Comparison of ENCODE assay signal across 13 mouse cellular contexts in genomic region chr16:94065728-94066674, GRCm38 (mm10). TPM values are rescaled to one million over a fixed set of nuclear protein-coding genes. Genes with fewer than 3 reads are reported as not detected.
A peak's percentile ranks its signal among the peaks of the same experiment; 100 is the strongest.
DNase-seq lines count a peak whose midpoint lies in the region; ATAC-seq and TF ChIP-seq lines count a peak whose summit lies in the region.
"Had no signal": no experiment of that assay in that cellular context is flagged by ENCODE, and none has a peak within 500 bp of the region (broad histone marks: within the 10 kb centered on the region; RNA-seq: fewer than 3 reads in every experiment).

No protein-coding gene starts in this region.

- TF ChIP-seq POLR2A in ES-Bruce4 (IDR thresholded peaks at IDR 0.05; ENCODE audit: insufficient read depth, low read length) = peak; percentile 68

- H3K4me2 ChIP-seq in hindbrain, embryonic 13.5 days = no peak overlapping the region
- peak overlapping the region; percentile 16; the same call in 1 of the 2 replicates for H3K4me2 ChIP-seq in embryonic facial prominence, embryonic 12.5 days (replicated peaks)
- H3K4me2 ChIP-seq in liver, postnatal 0 days (ENCODE audit: low read depth, low read length) = no peak overlapping the region

- no peaks in the 10 kb centered on the region for H3K36me3 ChIP-seq in hindbrain, embryonic 10.5 days
- no peaks in the 10 kb centered on the region for H3K36me3 ChIP-seq in hindbrain, embryonic 13.5 days
- H3K36me3 ChIP-seq in ES-Bruce4 (ENCODE audit: control insufficient read depth, insufficient read depth, low read length, poor library complexity, severe bottlenecking) = no peaks in the 10 kb centered on the region
- H3K36me3 ChIP-seq in embryonic facial prominence, embryonic 12.5 days = no peaks in the 10 kb centered on the region
- H3K36me3 ChIP-seq in liver, postnatal 0 days (replicated peaks; ENCODE audit: insufficient read depth, low read length) = no peaks in the 10 kb centered on the region

- H3K9me3 ChIP-seq in hindbrain, embryonic 10.5 days = peaks cover 7% of the 10 kb centered on the region; the same call in 1 of the 2 replicates
- no peaks in the 10 kb centered on the region for H3K9me3 ChIP-seq in hindbrain, embryonic 13.5 days
- peaks cover 4% of the 10 kb centered on the region; the same call in 1 of the 2 replicates for H3K9me3 ChIP-seq in ES-Bruce4 (replicated peaks; ENCODE audit: control insufficient read depth, insufficient read depth, low read length, poor library complexity, severe bottlenecking)
- no peaks in the 10 kb centered on the region for H3K9me3 ChIP-seq in embryonic facial prominence, embryonic 12.5 days
- H3K9me3 ChIP-seq in liver, postnatal 0 days (ENCODE audit: low read length) = no peaks in the 10 kb centered on the region

- peak; percentile 17; the same call in 1 of the 2 replicates for TF ChIP-seq EP300 in ES-Bruce4 (IDR thresholded peaks at IDR 0.05; ENCODE audit: insufficient read depth, low read depth, low read length)
- TF ChIP-seq EP300 in liver, postnatal 0 days (IDR thresholded peaks at IDR 0.05; ENCODE audit: low read depth) = no peak

- H3K4me3 ChIP-seq in hindbrain, embryonic 10.5 days = peak overlapping the region; percentile 9; the same call in 1 of the 2 replicates
- H3K4me3 ChIP-seq in hindbrain, embryonic 13.5 days = no peak overlapping the region
- H3K4me3 ChIP-seq in ES-Bruce4 (ENCODE audit: low read depth, low read length) = peak overlapping the region; percentile 76
- H3K4me3 ChIP-seq in embryonic facial prominence, embryonic 12.5 days = no peak overlapping the region
- no peak overlapping the region for H3K4me3 ChIP-seq in liver, postnatal 0 days (ENCODE audit: low read depth, low read length)
- H3K4me3 ChIP-seq: megakaryocyte, embryonic 14.5 days had no signal

- 70% methylated on average over 24 of the region's 24 CpGs for WGBS in hindbrain, embryonic 10.5 days
- 69% methylated on average over 24 of the region's 24 CpGs for WGBS in hindbrain, embryonic 13.5 days
- WGBS in embryonic facial prominence, embryonic 12.5 days = 63% methylated on average over 24 of the region's 24 CpGs
- WGBS in liver, postnatal 0 days (ENCODE audit: insufficient replicate concordance) = 62% methylated on average over 24 of the region's 24 CpGs

- TF ChIP-seq CTCF in ES-Bruce4 (IDR thresholded peaks at IDR 0.05; ENCODE audit: low read depth, low read length) = no peak
- no peak for TF ChIP-seq CTCF in liver, postnatal 0 days (IDR thresholded peaks at IDR 0.05; ENCODE audit: low read depth)

- no peak for ATAC-seq in hindbrain, embryonic 13.5 days (ENCODE audit: low FRiP score)
- no peak for ATAC-seq in embryonic facial prominence, embryonic 12.5 days (ENCODE audit: insufficient number of reproducible peaks, insufficient read depth, low FRiP score, low TSS enrichment)
- ATAC-seq in liver, postnatal 0 days = peak; percentile 66
- ATAC-seq: Patski had no signal

- H3K4me1 ChIP-seq in hindbrain, embryonic 10.5 days (replicated peaks) = peaks cover 10% of the 10 kb centered on the region; the same call in 1 of the 2 replicates
- no peaks in the 10 kb centered on the region for H3K4me1 ChIP-seq in hindbrain, embryonic 13.5 days (replicated peaks)
- peaks cover 3% of the 10 kb centered on the region for H3K4me1 ChIP-seq in ES-Bruce4 (ENCODE audit: control insufficient read depth, insufficient read depth, low read length)
- 0 out of 2 replicates have a peak, but pooled peaks cover 4% of the 10 kb centered on the region for H3K4me1 ChIP-seq in embryonic facial prominence, embryonic 12.5 days
- no peaks in the 10 kb centered on the region for H3K4me1 ChIP-seq in liver, postnatal 0 days (ENCODE audit: insufficient read depth)
- H3K4me1 ChIP-seq: megakaryocyte, embryonic 14.5 days had no signal

- H3K27ac ChIP-seq in hindbrain, embryonic 10.5 days = no peak overlapping the region
- H3K27ac ChIP-seq in hindbrain, embryonic 13.5 days = no peak overlapping the region
- H3K27ac ChIP-seq in ES-Bruce4 (ENCODE audit: insufficient read depth, low read length) = peak overlapping the region; percentile 76
- no peak overlapping the region for H3K27ac ChIP-seq in embryonic facial prominence, embryonic 12.5 days
- H3K27ac ChIP-seq in liver, postnatal 0 days (ENCODE audit: low read depth) = no peak overlapping the region

- no peak overlapping the region for H3K9ac ChIP-seq in hindbrain, embryonic 13.5 days
- H3K9ac ChIP-seq in ES-Bruce4 (ENCODE audit: low read depth, poor library complexity, severe bottlenecking) = peak overlapping the region; percentile 16; the same call in 1 of the 2 replicates
- H3K9ac ChIP-seq in embryonic facial prominence, embryonic 12.5 days = no peak overlapping the region
- H3K9ac ChIP-seq in liver, postnatal 0 days (replicated peaks) = no peak overlapping the region

- no peak for DNase-seq in hindbrain, embryonic 10.5 days (ENCODE audit: low spot score)
- no peak for DNase-seq in liver, postnatal 0 days
- no peak for DNase-seq in layer of hippocampus, adult 18-20 months (ENCODE audit: low spot score in 2 of 2)
- DNase-seq in ovary, postnatal 14 days (ENCODE audit: low spot score) = no peak
- DNase-seq in natural killer cell, adult 2 months (ENCODE audit: low spot score in 2 of 2) = no peak
- DNase-seq: cerebellum, adult 9-11 months; kidney, adult 8-10 months; thymus, postnatal 36 days had no signal

- H3K27me3 ChIP-seq in hindbrain, embryonic 10.5 days (ENCODE audit: insufficient read depth, poor library complexity, severe bottlenecking) = peaks cover 24% of the 10 kb centered on the region
- peaks cover 26% of the 10 kb centered on the region; the same call in 1 of the 2 replicates for H3K27me3 ChIP-seq in hindbrain, embryonic 13.5 days
- H3K27me3 ChIP-seq in ES-Bruce4 (ENCODE audit: control insufficient read depth, insufficient read depth, low read length, poor library complexity, severe bottlenecking) = no peaks in the 10 kb centered on the region
- peaks cover 11% of the 10 kb centered on the region; the same call in 1 of the 2 replicates for H3K27me3 ChIP-seq in embryonic facial prominence, embryonic 12.5 days
- H3K27me3 ChIP-seq in liver, postnatal 0 days (ENCODE audit: insufficient read depth, low read length) = no peaks in the 10 kb centered on the region
- H3K27me3 ChIP-seq: Patski had no signal

RNA-seq across cellular contexts. Expression of gene Sim2, which starts 18.7 kb away (rescaled TPM):
- 0.25 and 0.27 TPM in 2 replicates for polyA plus RNA-seq in hindbrain, embryonic 10.5 days (2016; fragmentation: Nextera tagmentation; extraction: Ambion mirVana)
- polyA plus RNA-seq in hindbrain, embryonic 13.5 days (2015; fragmentation: Nextera tagmentation; extraction: Ambion mirVana) = 0.08 TPM in 1 of 2 replicates, not detected in the other
- not detected in 2 replicates for polyA plus RNA-seq in ES-Bruce4 (2011; ENCODE audit: insufficient read depth, insufficient read length, low read depth, missing spikeins)
- 4.3 and 5.0 TPM in 2 replicates for polyA plus RNA-seq in embryonic facial prominence, embryonic 12.5 days (2016; fragmentation: Nextera tagmentation; extraction: Ambion mirVana)
- not detected in 2 replicates for polyA plus RNA-seq in liver, postnatal 0 days (2015; fragmentation: Nextera tagmentation; extraction: Ambion mirVana)
- total RNA-seq in layer of hippocampus, adult 18-20 months (2021) = under 1 TPM; 0.30 to 0.47 TPM

RNA-seq across cellular contexts. Expression of gene Cldn14, which starts 57.4 kb away (rescaled TPM):
- polyA plus RNA-seq in hindbrain, embryonic 10.5 days (2016; fragmentation: Nextera tagmentation; extraction: Ambion mirVana) = not detected in 2 replicates
- not detected in 2 replicates for polyA plus RNA-seq in hindbrain, embryonic 13.5 days (2015; fragmentation: Nextera tagmentation; extraction: Ambion mirVana)
- 0.42 TPM in 1 of 2 replicates, not detected in the other for polyA plus RNA-seq in ES-Bruce4 (2011; ENCODE audit: insufficient read depth, insufficient read length, low read depth, missing spikeins)
- 0.15 TPM in 1 of 2 replicates, not detected in the other for polyA plus RNA-seq in embryonic facial prominence, embryonic 12.5 days (2016; fragmentation: Nextera tagmentation; extraction: Ambion mirVana)
- polyA plus RNA-seq in liver, postnatal 0 days (2015; fragmentation: Nextera tagmentation; extraction: Ambion mirVana) = 8.6 and 12.6 TPM in 2 replicates
- 1 to 10 TPM in 1 of 2 experiments, under 1 TPM in 1; 0.58 to 1.1 TPM for total RNA-seq in layer of hippocampus, adult 18-20 months (2021)
- polyA plus RNA-seq: Patski had no signal

Comparison
In these comparisons a context has a peak if more than half of its experiments do, and no peak if none do; other contexts are left out.
1. H3K4me3 ChIP-seq: peak in hindbrain, embryonic 10.5 days (single experiment) and ES-Bruce4 (single experiment); none in hindbrain, embryonic 13.5 days (single experiment), embryonic facial prominence, embryonic 12.5 days (single experiment) and liver, postnatal 0 days (single experiment).